Mouse (Mus musculus) lung, postnatal 0 days (tissue): ENCODE data around the gene Sertad4.

ENCODE experiments used
- CTCF ChIP-seq: IDR thresholded peaks from 2 replicates; pipeline ENCODE4 v1.5.1; 2016; ENCODE audit warnings: antibody characterized with exemption, mild to moderate bottlenecking
- EP300 ChIP-seq: IDR thresholded peaks from 2 replicates; pipeline ENCODE4 v1.6.1; 2016; ENCODE audit warnings: antibody characterized with exemption, mild to moderate bottlenecking, control low read depth

DNA sequence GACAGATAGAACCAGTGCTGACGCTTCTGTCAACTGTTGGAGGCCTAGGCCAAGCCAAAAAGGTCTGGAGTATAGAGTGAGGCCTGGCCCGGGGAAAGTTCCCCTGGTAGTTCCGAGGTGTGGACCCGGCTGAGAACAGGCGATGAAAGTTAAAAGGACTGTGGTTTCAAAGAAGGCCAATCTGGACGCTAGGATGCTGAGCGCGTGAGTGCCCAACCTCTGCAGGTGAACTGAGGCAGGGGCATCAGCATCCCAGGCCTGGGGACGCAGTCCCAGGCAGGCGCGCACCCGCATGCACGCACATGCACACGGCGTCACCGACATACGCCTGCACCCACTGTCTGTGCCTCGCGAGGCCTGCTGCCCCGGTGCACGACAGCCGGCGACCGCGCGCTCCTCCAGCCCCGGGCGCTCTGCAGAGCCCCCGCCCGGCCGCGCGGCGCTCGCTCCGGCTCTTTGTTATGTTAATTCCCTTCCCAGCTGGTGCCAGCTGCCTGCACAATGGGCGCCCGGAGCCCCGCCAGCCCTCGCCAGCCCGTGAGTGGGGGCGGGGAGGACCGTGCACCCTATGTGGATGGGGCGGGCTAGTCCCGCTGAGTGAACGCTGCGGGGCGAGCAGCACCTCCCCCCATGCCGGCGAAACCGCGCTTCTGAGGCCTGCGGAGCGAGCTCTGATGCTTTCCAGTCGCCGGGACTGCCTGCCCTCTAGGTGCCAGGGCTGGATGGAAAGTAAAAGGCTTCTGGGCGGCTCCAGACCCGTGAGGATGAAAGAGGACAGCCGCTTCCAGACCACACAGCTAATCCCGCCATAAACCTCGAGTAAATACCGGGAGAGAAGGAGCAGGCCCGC, 21.0 kb downstream of the Sertad4 start:
- TF ChIP-seq CTCF, result no peak; the same call in none of the 2 replicates
- TF ChIP-seq EP300, result no peak
